Mouse (Mus musculus) left cerebral cortex, adult 11 months (tissue): ENCODE data around the gene Clpb.
A peak's percentile ranks its signal among the peaks of the same experiment; 100 is the strongest.
"Not testable (repeated sequence)": the region's sequence is repeated elsewhere in the genome, so short reads cannot be mapped to it uniquely, and the experiment has no call there.

Experiments used
- DNase-seq: peaks from one replicate; pipeline ENCODE4 v3.0.0; 2022; ENCODE audit warnings: low spot score

The Clpb gene

DNA sequence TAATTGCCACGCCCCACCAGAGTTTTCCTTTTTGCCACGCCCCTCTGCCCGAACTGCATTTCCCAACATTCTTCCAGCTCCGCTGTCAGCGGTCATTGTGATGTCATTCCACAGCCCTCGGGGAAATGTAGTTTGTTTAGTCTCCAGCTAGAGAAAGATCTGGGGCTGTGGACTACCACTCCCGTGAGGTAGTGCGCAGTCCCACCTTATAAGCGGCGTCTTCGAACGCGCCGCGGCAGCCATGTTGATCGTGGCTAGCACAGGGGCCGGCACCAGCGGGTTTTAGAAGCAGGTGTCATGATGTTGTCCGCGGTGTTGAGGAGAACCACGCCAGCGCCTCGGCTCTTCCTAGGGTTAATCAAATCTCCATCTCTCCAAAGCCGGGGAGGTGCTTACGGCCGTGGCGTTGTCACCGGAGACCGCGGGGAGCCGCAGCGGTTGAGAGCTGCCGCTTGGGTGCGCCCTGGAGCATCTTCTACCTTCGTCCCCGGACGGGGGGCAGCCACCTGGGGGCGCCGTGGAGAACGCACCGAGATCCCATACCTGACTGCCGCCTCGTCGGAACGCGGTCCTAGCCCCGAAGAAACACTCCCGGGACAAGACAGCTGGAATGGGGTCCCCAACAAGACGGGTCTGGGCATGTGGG, at the start of gene Clpb:
Gene Clpb, plus strand, starts transcription at position 120 of the 646 bp plus-strand sequence.
- peak; percentile 95 for DNase-seq

DNA sequence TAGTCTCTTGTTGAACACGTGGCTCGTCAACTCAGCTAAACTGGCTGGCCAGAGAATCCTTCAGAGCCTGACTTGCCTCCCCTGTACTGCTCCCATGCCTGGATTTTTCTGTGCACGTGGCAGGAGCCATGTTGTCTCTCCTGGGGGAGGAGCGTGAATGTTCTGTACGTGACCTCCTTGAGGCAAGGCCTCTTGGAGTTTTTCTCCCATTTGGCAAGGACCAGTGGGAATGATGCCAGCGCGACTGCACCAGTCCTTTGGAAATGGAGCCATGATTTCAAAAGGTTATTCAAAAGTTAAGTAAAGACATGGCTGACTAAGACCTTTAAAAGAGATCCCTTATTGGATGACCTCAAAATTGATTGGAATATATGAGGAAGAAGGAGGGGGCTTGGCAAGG, 48.0 kb upstream of the Clpb start:
- no peak for DNase-seq

DNA sequence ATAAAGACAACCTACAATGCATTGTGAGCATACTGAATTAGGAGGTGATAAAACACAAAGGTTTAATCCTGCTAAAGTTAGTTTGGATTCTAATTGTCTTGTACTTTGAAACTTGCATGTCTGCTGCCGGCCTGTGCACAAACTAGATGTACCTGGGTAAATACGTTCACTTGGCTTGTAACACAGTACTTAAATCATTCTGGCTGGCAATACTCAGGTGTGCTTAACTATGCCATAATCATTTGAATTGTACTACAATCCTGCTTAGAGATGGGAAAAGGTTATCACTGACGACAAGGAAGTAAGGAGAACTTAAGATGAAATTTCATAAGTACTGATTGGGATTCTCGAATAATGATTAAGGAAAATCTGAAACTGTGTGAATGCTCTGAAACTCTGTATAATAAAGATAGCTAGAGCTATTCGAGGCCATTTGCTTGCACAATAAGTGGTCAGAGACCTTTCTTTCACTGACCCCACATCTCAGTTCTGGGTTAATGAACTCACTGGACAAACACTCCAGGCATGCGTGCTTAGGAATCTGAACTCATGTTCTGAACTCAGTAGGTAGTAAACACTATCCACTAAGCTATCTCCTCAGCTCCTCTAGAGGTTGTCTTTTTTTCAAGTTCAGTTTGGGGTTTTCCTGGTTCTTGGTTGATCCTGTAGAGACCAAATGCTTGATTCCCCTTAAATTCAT, 47.1 kb upstream of the Clpb start:
- no peak for DNase-seq

GRCm38 (mm10) chr7:101617438-101618165, 45.8 kb upstream of the Clpb start:
- DNase-seq: peak; percentile 69

- no peak for DNase-seq
These were observed 45.2 kb upstream of the Clpb start for GRCm38 (mm10) chr7:101618273-101618672.

DNA sequence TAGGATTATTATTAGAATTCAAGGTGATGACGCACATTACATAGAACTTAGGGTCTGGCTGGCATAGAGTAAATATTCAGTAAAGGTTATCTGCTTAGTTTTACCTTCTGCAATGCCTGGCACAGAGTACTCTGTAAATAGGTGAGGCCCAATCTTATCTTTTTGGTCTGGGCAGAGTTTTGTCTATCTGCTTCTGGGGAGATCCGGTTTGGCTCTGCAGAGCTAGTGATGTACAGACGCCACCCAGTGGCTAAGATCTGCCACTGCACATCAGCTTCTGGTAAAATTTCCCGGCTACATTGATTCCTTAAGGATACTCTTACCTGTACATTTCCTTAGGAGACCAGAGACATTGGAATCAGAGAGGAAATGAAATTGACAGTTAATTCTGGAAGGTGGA, 43.1 kb upstream of the Clpb start:
- peak; percentile 55 for DNase-seq

GRCm38 (mm10) chr7:101621861-101622260, 41.6 kb upstream of the Clpb start:
- DNase-seq: not testable (repeated sequence)

- DNase-seq: no peak
These were observed 39.1 kb upstream of the Clpb start for GRCm38 (mm10) chr7:101624283-101624682.

DNA sequence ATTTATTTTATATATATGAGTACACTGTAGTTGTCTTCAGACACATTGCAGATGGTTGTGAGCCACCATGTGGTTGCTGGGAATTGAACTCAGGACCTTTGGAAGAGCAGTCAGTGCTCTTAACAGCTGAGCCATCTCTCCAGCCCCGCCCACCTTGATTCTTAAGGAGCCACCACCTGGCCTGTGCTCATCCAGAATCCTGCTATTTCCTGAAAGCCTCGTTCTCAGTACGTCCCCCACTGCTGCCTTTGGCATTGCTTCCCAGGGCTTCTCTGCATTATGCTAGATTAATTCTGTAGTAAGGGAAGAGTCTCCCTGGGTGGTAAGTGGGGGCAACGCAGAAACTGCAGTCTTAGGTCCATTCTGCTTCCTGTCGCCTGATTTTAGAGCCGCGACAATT, 36.3 kb upstream of the Clpb start:
- DNase-seq: not testable (repeated sequence)

GRCm38 (mm10) chr7:101628481-101628880, 35.0 kb upstream of the Clpb start:
- no peak for DNase-seq

DNA sequence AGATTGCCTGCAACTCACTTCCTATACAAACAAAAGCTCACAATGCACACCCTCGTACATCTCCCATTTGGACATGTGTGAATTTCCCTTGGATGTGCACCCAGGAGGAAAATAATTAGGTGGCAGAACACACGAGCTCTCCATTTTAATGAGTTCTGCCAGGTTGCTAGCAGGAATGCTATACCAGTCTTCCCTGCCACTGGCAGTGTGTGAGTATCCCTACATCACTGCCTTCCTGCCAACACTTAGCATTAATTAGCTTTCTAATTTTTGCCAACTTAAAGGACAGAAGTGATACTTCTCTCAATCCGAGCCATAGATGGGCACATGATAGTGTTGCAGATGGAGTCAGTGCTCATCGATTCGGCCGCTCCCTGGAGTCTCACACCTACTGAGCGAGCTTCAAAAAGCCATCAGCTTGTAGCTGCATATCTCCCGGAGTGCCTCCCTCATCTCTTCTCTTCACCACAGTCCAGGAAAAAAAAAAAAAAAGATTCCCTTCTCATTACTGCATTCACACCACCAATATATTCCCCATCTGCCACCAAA, 29.7 kb upstream of the Clpb start:
- no peak for DNase-seq

- no peak for DNase-seq
These were observed 28.9 kb upstream of the Clpb start for GRCm38 (mm10) chr7:101634513-101634912.

DNA sequence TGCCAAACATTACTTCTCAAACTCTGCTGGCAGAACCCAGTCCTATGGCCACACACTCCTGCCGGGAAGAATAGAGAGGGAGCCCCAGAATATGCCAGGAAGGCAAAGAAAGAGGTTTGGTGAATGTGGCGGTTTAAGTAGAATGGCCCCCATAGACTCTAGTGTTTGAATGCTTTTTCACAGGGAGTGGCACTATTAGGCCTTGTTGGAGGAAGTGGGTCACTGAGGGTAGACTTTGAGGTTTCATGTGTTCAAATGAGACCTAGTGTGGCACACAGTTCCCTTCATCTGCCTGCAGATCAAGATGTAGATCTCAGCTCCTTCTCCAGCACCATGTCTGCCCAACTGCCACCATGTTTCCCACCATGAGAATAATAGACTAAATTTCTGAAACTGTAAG, 27.4 kb upstream of the Clpb start:
- no peak for DNase-seq

DNA sequence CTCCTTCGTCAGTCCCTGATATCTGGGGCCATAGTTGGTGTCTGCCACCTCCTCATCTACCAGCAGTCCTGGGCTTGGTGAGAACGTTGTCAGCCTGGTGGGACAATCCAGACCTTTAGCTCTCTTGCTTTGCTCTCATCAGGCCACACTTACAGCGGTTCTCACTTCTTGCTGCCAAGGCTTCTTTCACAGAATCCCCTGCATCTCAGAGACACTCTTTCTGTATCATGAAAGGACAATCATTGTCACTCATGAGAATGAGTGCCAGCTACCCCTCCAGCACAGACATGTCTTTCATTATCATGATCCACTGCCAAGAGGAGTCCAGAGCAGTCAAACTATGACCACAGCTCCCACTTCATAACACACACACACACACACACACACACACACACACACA, 19.6 kb upstream of the Clpb start:
- DNase-seq: no peak

- DNase-seq: no peak
These were observed 13.7 kb upstream of the Clpb start for GRCm38 (mm10) chr7:101649729-101650128.

DNA sequence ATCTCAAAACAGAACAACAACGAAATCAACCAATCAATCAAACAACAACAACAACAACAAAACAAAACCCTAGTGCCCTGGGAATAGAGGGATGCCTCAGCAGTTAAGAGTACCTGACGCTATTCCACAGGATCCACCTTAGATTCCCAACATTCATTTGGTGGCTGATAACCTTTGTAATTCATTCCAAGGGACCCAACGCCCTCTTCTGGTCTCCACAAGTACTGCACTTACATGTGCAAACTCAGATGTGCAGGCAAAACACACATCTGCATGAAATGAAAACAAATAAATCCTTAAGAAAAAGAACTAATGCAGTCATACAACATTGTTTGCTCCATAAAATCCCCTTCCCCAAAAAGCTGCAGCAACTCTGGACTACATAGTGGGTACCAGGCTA, 12.9 kb upstream of the Clpb start:
- DNase-seq: no peak

GRCm38 (mm10) chr7:101653681-101654209, 9.7 kb upstream of the Clpb start:
- DNase-seq: peak; percentile 84

DNA sequence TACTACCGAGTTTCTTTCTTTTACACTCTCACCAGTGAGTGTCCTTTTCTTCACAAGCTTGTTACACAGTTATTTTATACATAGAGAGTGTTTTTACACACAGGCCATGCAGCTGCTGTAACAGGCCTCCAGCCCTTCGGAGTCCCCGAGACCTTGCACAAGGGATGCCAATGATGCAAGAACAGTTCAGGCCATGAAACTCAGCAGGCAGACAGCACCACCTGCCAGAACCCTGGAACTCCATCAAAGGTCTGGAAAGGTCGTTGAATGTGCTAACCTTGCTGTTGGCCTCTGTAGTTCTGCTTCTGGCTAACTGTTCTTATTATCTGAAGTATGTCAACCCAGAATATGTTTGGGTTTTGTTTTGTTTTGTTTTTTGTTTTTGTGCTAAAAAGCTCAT, 8.5 kb upstream of the Clpb start:
- no peak for DNase-seq

- no peak for DNase-seq
These were observed 1.4 kb upstream of the Clpb start for GRCm38 (mm10) chr7:101662006-101662405.

DNA sequence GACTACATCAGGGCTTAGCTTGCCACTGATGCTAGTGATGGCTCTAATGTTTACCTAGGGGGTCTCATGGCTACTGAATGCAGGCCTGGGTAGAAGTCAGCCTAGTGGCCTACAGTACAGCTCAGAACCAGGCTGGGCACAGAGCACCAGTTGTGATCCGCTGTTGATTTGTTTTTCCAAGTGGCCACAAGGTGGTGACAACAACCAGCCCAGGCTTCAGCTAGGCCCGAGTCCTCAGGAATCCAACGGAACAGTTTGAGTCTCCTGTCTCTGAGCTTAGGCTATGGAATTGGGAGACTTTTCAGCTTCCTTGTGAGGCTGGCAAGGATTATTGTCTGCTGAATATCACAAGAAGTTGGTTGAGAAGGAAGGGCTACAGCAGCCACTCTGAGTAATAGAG, 3.1 kb downstream of the Clpb start:
- peak; percentile 31 for DNase-seq

DNA sequence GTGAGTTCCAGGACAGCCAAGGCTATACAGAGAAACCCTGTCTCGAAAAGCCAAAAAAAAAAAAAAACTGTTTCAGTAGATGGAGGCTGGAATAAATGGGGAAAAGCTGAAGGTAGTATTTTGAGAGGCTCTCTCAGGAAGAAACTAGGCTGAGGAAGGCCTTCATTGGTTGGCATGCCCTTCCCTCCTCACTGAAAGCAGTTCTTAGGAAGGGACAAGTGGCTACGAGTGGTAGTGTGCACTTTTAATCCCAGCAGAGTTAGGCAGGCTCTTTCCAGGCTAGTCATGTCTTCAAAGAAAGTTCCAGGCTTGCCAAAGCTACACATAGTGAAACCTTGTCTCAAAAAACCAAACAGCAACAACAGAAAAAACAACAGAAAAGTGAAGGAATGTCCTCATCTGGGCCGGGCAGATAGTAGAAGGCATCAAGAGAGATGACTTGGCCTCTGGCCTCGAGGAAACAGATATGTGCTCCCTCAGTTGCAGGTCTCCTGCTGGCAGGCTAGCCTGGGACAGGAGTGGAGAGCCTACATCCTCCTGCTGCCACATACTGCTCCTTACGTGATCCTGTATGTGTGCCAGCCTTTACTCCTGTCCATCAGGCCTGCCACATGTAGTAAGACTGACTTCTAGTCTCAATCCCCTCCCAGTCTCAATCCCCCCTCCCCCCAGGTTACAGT, 8.3 kb downstream of the Clpb start:
- no peak for DNase-seq

DNA sequence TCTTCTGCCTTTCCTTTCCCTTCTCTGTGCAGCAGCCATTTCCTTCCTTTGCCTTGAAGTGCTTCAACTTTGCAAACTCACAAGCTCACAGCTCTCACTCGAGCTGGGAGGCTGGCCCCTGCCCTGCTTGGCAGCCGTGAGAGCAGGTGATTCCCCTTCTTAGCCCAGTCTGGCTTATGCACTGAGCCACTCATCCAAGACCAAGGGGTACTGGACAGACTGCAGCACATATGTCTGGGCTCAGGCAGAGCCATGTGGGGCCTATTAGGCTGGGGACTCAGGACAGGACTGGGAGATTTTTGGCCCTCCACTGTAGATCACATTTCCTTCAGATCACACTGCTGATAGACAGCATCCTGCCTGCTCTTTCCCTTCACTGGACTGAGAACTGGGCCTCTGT, 10.1 kb downstream of the Clpb start:
- no peak for DNase-seq
